In the genomic region with DNA sequence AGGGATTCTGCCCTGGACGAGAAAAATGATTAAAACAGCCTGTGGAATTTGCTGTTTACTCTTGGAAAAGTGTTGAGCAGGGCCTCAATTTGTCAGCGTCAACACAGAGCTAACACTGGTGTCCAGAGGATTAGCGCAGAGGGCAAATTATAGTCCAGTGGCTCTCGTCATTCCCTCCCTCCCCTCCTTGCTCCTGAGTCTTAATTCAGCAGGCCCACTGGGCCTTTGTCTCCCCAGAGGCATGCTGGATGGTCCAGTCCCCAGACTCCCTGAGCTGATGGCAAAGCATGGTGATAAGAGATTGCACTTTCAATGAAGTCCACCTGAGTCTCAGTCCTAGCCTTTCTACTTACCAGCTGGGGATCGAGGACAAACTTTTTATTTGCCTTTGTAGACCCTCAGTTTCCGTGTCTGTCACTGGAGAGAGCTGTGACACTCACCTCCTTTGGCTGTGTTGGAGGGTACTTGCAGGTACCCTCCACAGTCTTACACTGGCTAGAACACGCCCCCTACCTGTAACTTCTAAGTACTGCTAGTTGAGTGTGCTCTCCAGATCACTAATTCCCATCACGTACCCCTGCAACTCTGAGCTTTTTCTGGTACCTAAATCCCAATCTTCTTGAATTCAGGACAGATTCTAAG, we compare ENCODE assay signal across 11 mouse cellular contexts.
DNase-seq lines count a peak whose midpoint lies in the region; ATAC-seq and TF ChIP-seq lines count a peak whose summit lies in the region.
"Had no signal": no experiment of that assay in that cellular context is flagged by ENCODE, and none has a peak within 500 bp of the region (broad histone marks: within the 10 kb centered on the region; RNA-seq: fewer than 3 reads in every experiment).

No protein-coding gene starts in this region.

- no peak overlapping the region for H3K4me3 ChIP-seq in liver, embryonic 11.5 days (ENCODE audit: low read depth, low read length)
- H3K4me3 ChIP-seq in embryonic facial prominence, embryonic 10.5 days: no peak overlapping the region
- no peak overlapping the region for H3K4me3 ChIP-seq in neural tube, embryonic 11.5 days (ENCODE audit: low read depth, low read length)
- H3K4me3 ChIP-seq: embryonic facial prominence, embryonic 15.5 days; neural tube, embryonic 12.5 days had no signal

- H3K27me3 ChIP-seq in liver, embryonic 11.5 days (replicated peaks; ENCODE audit: control insufficient read depth, insufficient read depth, low read length): no peaks in the 10 kb centered on the region
- no peaks in the 10 kb centered on the region for H3K27me3 ChIP-seq in Patski
- no peaks in the 10 kb centered on the region for H3K27me3 ChIP-seq in embryonic facial prominence, embryonic 10.5 days (replicated peaks; ENCODE audit: low read depth, poor library complexity, severe bottlenecking)
- no peaks in the 10 kb centered on the region for H3K27me3 ChIP-seq in neural tube, embryonic 11.5 days (ENCODE audit: control insufficient read depth, insufficient read depth, low read length)
- H3K27me3 ChIP-seq: embryonic facial prominence, embryonic 15.5 days; neural tube, embryonic 12.5 days had no signal

- no peak overlapping the region for H3K4me2 ChIP-seq in liver, embryonic 11.5 days
- H3K4me2 ChIP-seq in neural tube, embryonic 11.5 days (ENCODE audit: low read depth): no peak overlapping the region
- H3K4me2 ChIP-seq: embryonic facial prominence, embryonic 15.5 days; neural tube, embryonic 12.5 days had no signal

- peak; percentile 31 for DNase-seq in liver, embryonic 11.5 days (ENCODE audit: low spot score)
- DNase-seq in liver (no peak), Patski (ENCODE audit: low read depth, low spot score) (no peak)
- peak; percentile 14 for DNase-seq in embryonic facial prominence, embryonic 10.5 days (ENCODE audit: low spot score)
- peak; percentile 12 for DNase-seq in neural tube, embryonic 11.5 days (ENCODE audit: low spot score)
- DNase-seq in urinary bladder, postnatal 36 days (ENCODE audit: low spot score in 2 of 2): no peak
- no peak for DNase-seq in left cerebral cortex, postnatal 4 days
- no peak for DNase-seq in thymus, postnatal 14 days

- WGBS in liver, embryonic 11.5 days: 50% methylated on average over 8 of the region's 8 CpGs
- 42% methylated on average over 8 of the region's 8 CpGs for WGBS in embryonic facial prominence, embryonic 10.5 days
- WGBS in neural tube, embryonic 11.5 days: 56% methylated on average over 8 of the region's 8 CpGs

- H3K9me3 ChIP-seq in liver, embryonic 11.5 days (ENCODE audit: control insufficient read depth, low read length): no peaks in the 10 kb centered on the region
- no peaks in the 10 kb centered on the region for H3K9me3 ChIP-seq in embryonic facial prominence, embryonic 10.5 days
- no peaks in the 10 kb centered on the region for H3K9me3 ChIP-seq in neural tube, embryonic 11.5 days (ENCODE audit: control insufficient read depth, low read length)
- H3K9me3 ChIP-seq: embryonic facial prominence, embryonic 15.5 days; neural tube, embryonic 12.5 days had no signal

- H3K4me1 ChIP-seq in liver, embryonic 11.5 days (replicated peaks; ENCODE audit: control insufficient read depth, insufficient read depth, low read length): no peaks in the 10 kb centered on the region
- H3K4me1 ChIP-seq in embryonic facial prominence, embryonic 10.5 days: peaks cover 4% of the 10 kb centered on the region
- H3K4me1 ChIP-seq in neural tube, embryonic 11.5 days (ENCODE audit: control insufficient read depth, insufficient read depth, low read length): no peaks in the 10 kb centered on the region
- H3K4me1 ChIP-seq: embryonic facial prominence, embryonic 15.5 days; neural tube, embryonic 12.5 days had no signal

- intact Hi-C loops in left cerebral cortex, postnatal 4 days (cut with DNase I): no loop called here

- H3K36me3 ChIP-seq in liver, embryonic 11.5 days (ENCODE audit: control insufficient read depth, insufficient read depth, low read length): no peaks in the 10 kb centered on the region
- no peaks in the 10 kb centered on the region for H3K36me3 ChIP-seq in embryonic facial prominence, embryonic 10.5 days (replicated peaks)
- H3K36me3 ChIP-seq in neural tube, embryonic 11.5 days (ENCODE audit: control insufficient read depth, insufficient read depth, low read length): no peaks in the 10 kb centered on the region
- H3K36me3 ChIP-seq: embryonic facial prominence, embryonic 15.5 days; neural tube, embryonic 12.5 days had no signal

- TF ChIP-seq CTCF in Patski (IDR thresholded peaks at IDR 0.05): peak; percentile 68

- in situ Hi-C loops in Patski (cut with MboI; ENCODE audit: low pct_unique_long_range_greater_than_20kb): no loop called here

- H3K27ac ChIP-seq in liver, embryonic 11.5 days (ENCODE audit: low read depth, low read length): no peak overlapping the region
- no peak overlapping the region for H3K27ac ChIP-seq in embryonic facial prominence, embryonic 10.5 days (replicated peaks)
- H3K27ac ChIP-seq in neural tube, embryonic 11.5 days (ENCODE audit: low read depth, low read length): no peak overlapping the region
- H3K27ac ChIP-seq: embryonic facial prominence, embryonic 15.5 days; liver, embryonic 14.5 days; neural tube, embryonic 12.5 days had no signal

- H3K9ac ChIP-seq in liver, embryonic 11.5 days (ENCODE audit: low read depth, low read length): no peak overlapping the region
- no peak overlapping the region for H3K9ac ChIP-seq in neural tube, embryonic 11.5 days (ENCODE audit: low read length)
- H3K9ac ChIP-seq: embryonic facial prominence, embryonic 15.5 days; liver, embryonic 14.5 days; neural tube, embryonic 12.5 days had no signal

- ATAC-seq in liver, embryonic 11.5 days (replicated peaks; ENCODE audit: low FRiP score): peak; percentile 61
- ATAC-seq in Patski: no peak
- peak; percentile 39; the same call in 1 of the 2 replicates for ATAC-seq in neural tube, embryonic 11.5 days (ENCODE audit: insufficient read depth, low FRiP score, low TSS enrichment)

- CTCF ChIA-PET in Patski (lab: Charles Lee): interaction anchor here (0.7 to 1.7 kb wide), 12 partner anchors 12 to 296 kb away, joined by 3 to 11 read pairs (median 3); a partner anchor contains a TSS

- POLR2A ChIA-PET in Patski (lab: Charles Lee): no interaction called here

Comparison
In these comparisons a context has a peak if more than half of its experiments do, and no peak if none do; other contexts are left out.
1. DNase-seq: peak in liver, embryonic 11.5 days (single experiment), embryonic facial prominence, embryonic 10.5 days (single experiment) and neural tube, embryonic 11.5 days (single experiment); none in liver (single experiment), Patski (single experiment), urinary bladder, postnatal 36 days (0 of 2), left cerebral cortex, postnatal 4 days (single experiment) and thymus, postnatal 14 days (single experiment).